Mouse (Mus musculus) midbrain, embryonic 11.5 days (tissue): ENCODE data around the gene Polr2e. TPM values are rescaled to one million over a fixed set of nuclear protein-coding genes. Genes with fewer than 3 reads are reported as not detected.

Experiments used
- ATAC-seq: fragments of 200-750 bp; cut with Nextera tagmentation; 2 replicates; pipeline ENCODE4 v1.8.0; 2017; ENCODE audit warnings: moderate TSS enrichment, moderate library complexity; ENCODE audit not compliant: low FRiP score
- DNase-seq: peaks from one replicate; pipeline ENCODE4 v3.0.0; 2015; ENCODE audit warnings: low spot score; ENCODE audit errors: missing footprints
- H3K27ac ChIP-seq: fragments of 300-500 bp; sonication (generic); 2 replicates; pipeline ENCODE4 v1.5.1; 2014; ENCODE audit warnings: low read depth, low read length
- H3K27me3 ChIP-seq: fragments of 300-500 bp; sonication (generic); 2 replicates; pipeline ENCODE4 v1.6.1; 2014; ENCODE audit warnings: mild to moderate bottlenecking, low read length, moderate library complexity, mixed read lengths; ENCODE audit not compliant: control insufficient read depth, insufficient read depth
- H3K36me3 ChIP-seq: fragments of 300-500 bp; sonication (generic); 2 replicates; pipeline ENCODE4 v1.6.1; 2014; ENCODE audit warnings: mild to moderate bottlenecking, low read length, moderate library complexity, mixed read lengths; ENCODE audit not compliant: control insufficient read depth, insufficient read depth
- H3K4me1 ChIP-seq: fragments of 300-500 bp; sonication (generic); 2 replicates; pipeline ENCODE4 v1.6.1; 2014; ENCODE audit warnings: low read length; ENCODE audit not compliant: control insufficient read depth, insufficient read depth
- H3K4me2 ChIP-seq: fragments of 300-500 bp; sonication (generic); 2 replicates; pipeline ENCODE4 v1.6.1; 2014; ENCODE audit warnings: mild to moderate bottlenecking, moderate library complexity
- H3K4me3 ChIP-seq: fragments of 300-500 bp; sonication (generic); 2 replicates; pipeline ENCODE4 v1.5.1; 2014; ENCODE audit warnings: low read depth, low read length
- H3K9ac ChIP-seq: fragments of 300-500 bp; sonication (generic); 2 replicates; pipeline ENCODE4 v1.6.1; 2014; ENCODE audit warnings: low read length
- H3K9me3 ChIP-seq: fragments of 300-500 bp; sonication (generic); 2 replicates; pipeline ENCODE4 v1.6.1; 2016; ENCODE audit warnings: low read length; ENCODE audit not compliant: control insufficient read depth
- WGBS: fragments of 180-500 bp; shearing (Covaris S2); extraction: QIAGEN DNeasy Blood & Tissue Kit; methylation state at CpG from one replicate; pipeline ENCODE4 v1.1.7; 2014; 5-methylcytosine and 5-hydroxymethylcytosine counted together
- polyA plus RNA-seq: library from polyadenylated mRNA; unstranded; fragments of >200 nt; fragmentation: Nextera tagmentation; extraction: Ambion mirVana; gene quantifications from 2 replicates; pipeline ENCODE4 v1.2.1, GENCODE M21; 2014

Polr2e gene
- polyA plus RNA-seq, 1 experiment from 2014 or later = 225 TPM

- DNase-seq = no peak
- H3K9ac ChIP-seq = no peak overlapping the region
- no peaks in the 10 kb centered on the region for H3K36me3 ChIP-seq
- no peak for ATAC-seq
- no peak overlapping the region for H3K27ac ChIP-seq
- H3K4me1 ChIP-seq = peaks cover 6% of the 10 kb centered on the region; the same call in 1 of the 2 replicates
- H3K9me3 ChIP-seq = no peaks in the 10 kb centered on the region
- H3K27me3 ChIP-seq = peaks cover 42% of the 10 kb centered on the region
- 69% methylated on average over 3 of the region's 3 CpGs for WGBS
- no peak overlapping the region for H3K4me2 ChIP-seq
- H3K4me3 ChIP-seq = no peak overlapping the region
These were observed 22.2 kb downstream of the Polr2e start for GRCm38 (mm10) chr10:80017361-80017760.

GRCm38 (mm10) chr10:80016931-80017330, 22.7 kb downstream of the Polr2e start:
- Histone ChIP-seq H3K36me3 (no peaks in the 10 kb centered on the region), H3K27me3 (peaks cover 44% of the 10 kb centered on the region), H3K4me3 (no peak overlapping the region), H3K9me3 (no peaks in the 10 kb centered on the region), H3K9ac (no peak overlapping the region), H3K4me2 (no peak overlapping the region), H3K4me1 (peaks cover 6% of the 10 kb centered on the region; the same call in 1 of the 2 replicates), H3K27ac (no peak overlapping the region)
- ATAC-seq (no peak), DNase-seq (no peak)
- 89% methylated on average over 10 of the region's 10 CpGs for WGBS

- DNase-seq (no peak), ATAC-seq (no peak)
- H3K4me2 ChIP-seq = no peak within 1 kb of the TSS
- H3K4me1 ChIP-seq = peaks cover 6% of the 10 kb centered on the region; the same call in 1 of the 2 replicates
- no peak within 1 kb of the TSS for H3K4me3 ChIP-seq
- H3K27me3 ChIP-seq = peaks cover 46% of the 10 kb centered on the region
- 72% methylated on average over 11 of the region's 11 CpGs for WGBS
- no peak within 1 kb of the TSS for H3K9ac ChIP-seq
- H3K27ac ChIP-seq = no peak within 1 kb of the TSS
- no peaks in the 10 kb centered on the region for H3K9me3 ChIP-seq
- no peaks in the 10 kb centered on the region for H3K36me3 ChIP-seq
These were observed 23.1 kb downstream of the Polr2e start, which contains the start of gene Arhgap45 for GRCm38 (mm10) chr10:80016511-80016910. Gene Arhgap45, plus strand, starts transcription at chr10:80016653.

- ATAC-seq (no peak), DNase-seq (no peak)
- Histone ChIP-seq H3K9ac (no peak overlapping the region), H3K27me3 (peaks cover 46% of the 10 kb centered on the region), H3K4me1 (peaks cover 6% of the 10 kb centered on the region; the same call in 1 of the 2 replicates), H3K36me3 (no peaks in the 10 kb centered on the region), H3K4me2 (no peak overlapping the region), H3K9me3 (peaks cover 4% of the 10 kb centered on the region), H3K4me3 (no peak overlapping the region), H3K27ac (no peak overlapping the region)
- 87% methylated on average over 10 of the region's 10 CpGs for WGBS
These were observed 24.0 kb downstream of the Polr2e start for GRCm38 (mm10) chr10:80015583-80015982.

GRCm38 (mm10) chr10:80014484-80015290, 24.9 kb downstream of the Polr2e start:
- Histone ChIP-seq H3K4me3 (no peak overlapping the region), H3K4me1 (peaks cover 4% of the 10 kb centered on the region; the same call in 1 of the 2 replicates), H3K27ac (no peak overlapping the region), H3K36me3 (no peaks in the 10 kb centered on the region), H3K27me3 (peaks cover 42% of the 10 kb centered on the region), H3K9ac (no peak overlapping the region), H3K9me3 (peaks cover 11% of the 10 kb centered on the region), H3K4me2 (no peak overlapping the region)
- 25% methylated on average over 28 of the region's 28 CpGs for WGBS
- DNase-seq (no peak), ATAC-seq (no peak)

- H3K27ac ChIP-seq = no peak overlapping the region
- H3K27me3 ChIP-seq = peaks cover 37% of the 10 kb centered on the region
- H3K4me3 ChIP-seq = no peak overlapping the region
- no peak for DNase-seq
- 30% methylated on average over 25 of the region's 25 CpGs for WGBS
- H3K9ac ChIP-seq = no peak overlapping the region
- no peak overlapping the region for H3K4me2 ChIP-seq
- no peak for ATAC-seq
- no peaks in the 10 kb centered on the region for H3K36me3 ChIP-seq
- no peaks in the 10 kb centered on the region for H3K4me1 ChIP-seq
- peaks cover 12% of the 10 kb centered on the region for H3K9me3 ChIP-seq
These were observed 26.0 kb downstream of the Polr2e start for GRCm38 (mm10) chr10:80013609-80014008.

GRCm38 (mm10) chr10:80011740-80012139, 27.9 kb downstream of the Polr2e start:
- WGBS = 86% methylated on average over 6 of the region's 6 CpGs
- ATAC-seq (no peak), DNase-seq (no peak)
- Histone ChIP-seq H3K9me3 (peaks cover 12% of the 10 kb centered on the region), H3K27me3 (peaks cover 35% of the 10 kb centered on the region), H3K4me3 (no peak overlapping the region), H3K4me2 (no peak overlapping the region), H3K27ac (no peak overlapping the region), H3K36me3 (no peaks in the 10 kb centered on the region), H3K9ac (no peak overlapping the region), H3K4me1 (no peaks in the 10 kb centered on the region)

GRCm38 (mm10) chr10:80004233-80004705, 35.3 kb downstream of the Polr2e start:
- no peak overlapping the region for H3K27ac ChIP-seq
- H3K27me3 ChIP-seq = peaks cover 8% of the 10 kb centered on the region; the same call in 1 of the 2 replicates
- DNase-seq (no peak), ATAC-seq (no peak)
- no peaks in the 10 kb centered on the region for H3K9me3 ChIP-seq
- no peak overlapping the region for H3K4me3 ChIP-seq
- WGBS = 90% methylated on average over 8 of the region's 8 CpGs
- H3K4me1 ChIP-seq = no peaks in the 10 kb centered on the region
- H3K9ac ChIP-seq = no peak overlapping the region
- no peak overlapping the region for H3K4me2 ChIP-seq
- H3K36me3 ChIP-seq = no peaks in the 10 kb centered on the region
